Mouse (Mus musculus) liver, postnatal 0 days (tissue): ENCODE results near the gene Slit2.

Experiments
- CTCF ChIP-seq: sonication (generic); IDR thresholded peaks from 2 replicates; pipeline ENCODE4 v1.5.1; 2016; ENCODE audit warnings: antibody characterized with exemption, low read depth
- EP300 ChIP-seq: IDR thresholded peaks from 2 replicates; pipeline ENCODE4 v1.6.1; 2016; ENCODE audit warnings: antibody characterized with exemption, low read depth, mild to moderate bottlenecking

DNA sequence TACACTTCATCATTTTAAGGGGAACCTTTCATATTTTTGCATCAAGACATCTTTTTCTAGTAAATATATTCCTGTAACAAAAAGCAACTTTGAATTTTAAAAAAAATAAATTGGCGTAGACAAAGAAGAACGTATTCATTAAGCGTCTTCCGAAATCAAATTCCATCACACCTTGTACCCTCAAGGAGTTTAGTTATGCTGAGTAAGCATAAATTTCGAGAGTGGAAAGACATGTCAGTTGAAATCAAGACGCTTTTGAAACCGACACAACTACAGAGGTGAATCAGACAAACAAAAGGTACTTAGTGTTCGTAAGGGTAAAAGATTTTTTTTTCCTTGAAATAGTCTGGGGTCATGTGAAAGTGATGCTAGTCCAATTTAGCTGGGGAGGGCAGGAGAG lies 201.4 kb downstream of the Slit2 start:
- TF ChIP-seq CTCF = no peak
- TF ChIP-seq EP300 = no peak
